Mouse (Mus musculus) induced T-regulatory cell, adult 2 months (primary cell): ENCODE data around the gene Wnt7a.

ENCODE experiments used
- DNase-seq: peaks from one replicate; pipeline ENCODE4 v3.0.0-alpha.2; 2012; ENCODE audit warnings: low read depth

The Wnt7a gene

GRCm38 (mm10) chr6:91384415-91384814, 26.7 kb downstream of the Wnt7a start:
- DNase-seq = no peak

- DNase-seq = no peak
Observed at GRCm38 (mm10) chr6:91383871-91384270, 27.3 kb downstream of the Wnt7a start.

- DNase-seq = no peak
Observed at GRCm38 (mm10) chr6:91383303-91383702, 27.9 kb downstream of the Wnt7a start.

GRCm38 (mm10) chr6:91379871-91380270, 31.3 kb downstream of the Wnt7a start:
- no peak for DNase-seq

GRCm38 (mm10) chr6:91379266-91379665, 31.9 kb downstream of the Wnt7a start:
- DNase-seq = no peak

GRCm38 (mm10) chr6:91372977-91373376, 38.2 kb downstream of the Wnt7a start:
- no peak for DNase-seq

GRCm38 (mm10) chr6:91372586-91372971, 38.6 kb downstream of the Wnt7a start:
- DNase-seq = no peak

GRCm38 (mm10) chr6:91371912-91372585, 39.1 kb downstream of the Wnt7a start:
- no peak for DNase-seq

- DNase-seq = no peak
Observed at GRCm38 (mm10) chr6:91366781-91367180, 44.4 kb downstream of the Wnt7a start.

- DNase-seq = no peak
Observed at GRCm38 (mm10) chr6:91365480-91365879, 45.7 kb downstream of the Wnt7a start.

- no peak for DNase-seq
Observed at GRCm38 (mm10) chr6:91362756-91363155, 48.4 kb downstream of the Wnt7a start.

- no peak for DNase-seq
Observed at GRCm38 (mm10) chr6:91360998-91361397, 50.2 kb downstream of the Wnt7a start.

GRCm38 (mm10) chr6:91360371-91360690, 50.8 kb downstream of the Wnt7a start:
- DNase-seq = no peak

- DNase-seq = no peak
Observed at GRCm38 (mm10) chr6:91359672-91360370, 51.3 kb downstream of the Wnt7a start.

- DNase-seq = no peak
Observed at GRCm38 (mm10) chr6:91358866-91359656, 52.1 kb downstream of the Wnt7a start.

GRCm38 (mm10) chr6:91358394-91358793, 52.8 kb downstream of the Wnt7a start:
- DNase-seq = no peak

- no peak for DNase-seq
Observed at GRCm38 (mm10) chr6:91357238-91357876, 53.8 kb downstream of the Wnt7a start.

- no peak for DNase-seq
Observed at GRCm38 (mm10) chr6:91349620-91350019, 61.5 kb downstream of the Wnt7a start.

- DNase-seq = no peak
Observed at GRCm38 (mm10) chr6:91347721-91348120, 63.4 kb downstream of the Wnt7a start.

- DNase-seq = no peak
Observed at GRCm38 (mm10) chr6:91346906-91347156, 64.3 kb downstream of the Wnt7a start.

GRCm38 (mm10) chr6:91346071-91346905, 64.9 kb downstream of the Wnt7a start:
- no peak for DNase-seq

- DNase-seq = no peak
Observed at GRCm38 (mm10) chr6:91345091-91345490, 66.1 kb downstream of the Wnt7a start.
